Comparison of ENCODE assay signal across 37 mouse cellular contexts in the genomic region with DNA sequence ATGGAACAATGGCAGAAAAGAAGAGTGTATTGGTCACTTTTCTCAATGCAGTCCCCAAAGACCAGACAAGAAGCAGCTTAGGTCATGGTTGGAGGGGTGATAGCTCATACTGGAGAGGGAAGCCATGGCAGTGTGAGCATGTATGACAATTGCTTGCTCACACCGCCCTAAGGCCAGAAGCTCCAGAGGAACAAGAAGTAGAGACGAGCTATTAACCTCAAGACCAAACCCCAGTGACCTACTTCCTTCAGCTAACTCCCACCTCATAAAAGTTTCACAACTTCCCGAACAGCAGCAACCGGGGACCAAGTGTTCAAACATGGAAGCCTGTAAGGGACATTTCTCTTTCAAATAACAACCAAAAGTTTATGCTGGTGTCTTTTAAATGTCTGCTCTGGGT. TPM values are rescaled to one million over a fixed set of nuclear protein-coding genes. Genes with fewer than 3 reads are reported as not detected.
A peak's percentile ranks its signal among the peaks of the same experiment; 100 is the strongest.
DNase-seq lines count a peak whose midpoint lies in the region.
"Had no signal": no experiment of that assay in that cellular context is flagged by ENCODE, and none has a peak within 500 bp of the region (broad histone marks: within the 10 kb centered on the region; RNA-seq: fewer than 3 reads in every experiment).

No protein-coding gene starts in this region.

- H3K79me2 ChIP-seq in macrophage (ENCODE audit: inconsistent target): no peaks in the 10 kb centered on the region

- H3K4me3 ChIP-seq in macrophage (ENCODE audit: inconsistent target): no peak overlapping the region
- H3K4me3 ChIP-seq: erythroblast, embryonic 14.5 days; hindbrain, embryonic 13.5 days; liver, embryonic 15.5 days; lung, embryonic 15.5 days; megakaryocyte, embryonic 14.5 days; midbrain, embryonic 12.5 days; neural tube, embryonic 15.5 days had no signal

- 3% methylated on average over 4 of the region's 4 CpGs for WGBS in macrophage (ENCODE audit: missing documents)

- peak; percentile 42 for DNase-seq in lung, postnatal 36 days
- DNase-seq in lung, postnatal 14 days: no peak
- DNase-seq in natural killer cell, adult 2 months (ENCODE audit: low spot score in 2 of 2): peak; percentile 11 to 19
- no peak for DNase-seq in cerebellum, adult 9-10 months
- DNase-seq in MN1 (ENCODE audit: low spot score): no peak
- DNase-seq in Muller cell, postnatal 12 days (ENCODE audit: inconsistent ontology term): no peak
- DNase-seq: adrenal gland, adult 8-10 months; B cell, adult 2 months; cerebellum, adult 11 months; cerebellum, adult 9-11 months; forebrain, postnatal 0 days; heart, postnatal 36 days; kidney, adult 8-10 months; kidney, postnatal 4 days; left cerebral cortex, postnatal 4 days; right cerebral cortex, adult 18-20 months; spleen, adult 18-20 months; thymus, adult 2 months; thymus, postnatal 36 days had no signal

- peak overlapping the region; percentile 47 for H3K27ac ChIP-seq in macrophage
- H3K27ac ChIP-seq: hindbrain, embryonic 13.5 days; kidney, postnatal 0 days; liver, embryonic 15.5 days; lung, embryonic 15.5 days; midbrain, embryonic 12.5 days; neural tube, embryonic 15.5 days; stomach, postnatal 0 days had no signal

- H3K36me3 ChIP-seq in macrophage (ENCODE audit: inconsistent target): no peaks in the 10 kb centered on the region
- H3K36me3 ChIP-seq: hindbrain, embryonic 13.5 days; liver, embryonic 15.5 days; lung, embryonic 15.5 days; midbrain, embryonic 12.5 days; neural tube, embryonic 15.5 days had no signal

RNA-seq across cellular contexts. Expression of gene Pdcd1lg2, which starts 51.7 kb away (rescaled TPM):
- total RNA-seq in macrophage (2018; cell fraction: chromatin; rRNA removed): 1 to 10 TPM in 2 of 26 experiments, under 1 TPM in 11, not detected in 13; 0.33 to 1.5 (median 0.86) TPM
- total RNA-seq in macrophage (2018; cell fraction: cytosol; rRNA removed): under 1 TPM in 25 of 26 experiments, not detected in 1; 0.09 to 0.45 (median 0.22) TPM
- total RNA-seq in macrophage (2018; cell fraction: nucleus; rRNA removed): 1 to 10 TPM in 10 of 26 experiments, under 1 TPM in 6, not detected in 10; 0.52 to 3.2 (median 1.5) TPM
- 0.09 to 0.18 TPM in 2 of 3 replicates, not detected in the other for polyA plus RNA-seq in macrophage (2018)
- total RNA-seq: adrenal gland, adult 8-10 months; adrenal gland, postnatal 4 days; gastrocnemius, adult 8-10 months; heart, postnatal 36 days; layer of hippocampus, postnatal 25 days had no signal
- polyA plus RNA-seq: embryonic facial prominence, embryonic 14.5 days; erythroblast, embryonic 14.5 days; forebrain, embryonic 11.5 days; forebrain, postnatal 0 days; gonadal fat pad, adult 2 months; heart, embryonic 11.5 days; hindbrain, embryonic 13.5 days; kidney, postnatal 0 days; limb, embryonic 14.5 days; liver, embryonic 15.5 days; midbrain, embryonic 12.5 days had no signal

RNA-seq across cellular contexts. Expression of gene Ric1, which starts 59.6 kb away (rescaled TPM):
- total RNA-seq in macrophage (2018; cell fraction: chromatin; rRNA removed): 100 to 1,000 TPM; 142 to 734 (median 245) TPM
- total RNA-seq in macrophage (2018; cell fraction: cytosol; rRNA removed): 10 to 100 TPM; 30.8 to 76.6 (median 44.6) TPM
- total RNA-seq in macrophage (2018; cell fraction: nucleus; rRNA removed): 100 to 1,000 TPM in 25 of 26 experiments, 10 to 100 TPM in 1; 86.3 to 557 (median 248) TPM
- polyA plus RNA-seq in macrophage (2018): 11.9 to 21.2 TPM (median 19.1 TPM) in 3 replicates

Comparison
In these comparisons a context has a peak if more than half of its experiments do, and no peak if none do; other contexts are left out.
1. DNase-seq: peak in lung, postnatal 36 days (single experiment) and natural killer cell, adult 2 months (2 of 2); none in lung, postnatal 14 days (single experiment), cerebellum, adult 9-10 months (single experiment), MN1 (single experiment) and Muller cell, postnatal 12 days (single experiment).